Mouse (Mus musculus): ENCODE data around the gene Chdh.

The Chdh gene

GRCm38 (mm10) chr14:30054922-30055321 lies 46.1 kb downstream of the Chdh start:
- DNase-seq (ENCODE audit: low read depth, low spot score): no peak

- no peak for DNase-seq (ENCODE audit: low read depth, low spot score)
Observed at GRCm38 (mm10) chr14:30056031-30056766, 47.4 kb downstream of the Chdh start.

GRCm38 (mm10) chr14:30064864-30065263 lies 56.0 kb downstream of the Chdh start:
- no peak for DNase-seq (ENCODE audit: low read depth, low spot score)

- DNase-seq (ENCODE audit: low read depth, low spot score): no peak
Observed at GRCm38 (mm10) chr14:30066752-30067151, 57.9 kb downstream of the Chdh start.

GRCm38 (mm10) chr14:30068566-30068965 lies 59.7 kb downstream of the Chdh start:
- DNase-seq (ENCODE audit: low read depth, low spot score): no peak

- DNase-seq (ENCODE audit: low read depth, low spot score): no peak
Observed at GRCm38 (mm10) chr14:30075268-30075887, 66.6 kb downstream of the Chdh start.

- no peak for DNase-seq (ENCODE audit: low read depth, low spot score)
Observed at GRCm38 (mm10) chr14:30078115-30078808, 69.4 kb downstream of the Chdh start.

GRCm38 (mm10) chr14:30079729-30080128 lies 70.9 kb downstream of the Chdh start:
- no peak for DNase-seq (ENCODE audit: low read depth, low spot score)

All from retina, adult 2 months (tissue).